Mouse (Mus musculus) kidney, embryonic 16.5 days (tissue): Measurements from ENCODE around the gene Gm49383. TPM values are rescaled to one million over a fixed set of nuclear protein-coding genes. Genes with fewer than 3 reads are reported as not detected.

ENCODE experiments used
- ATAC-seq: fragments of 200-750 bp; cut with Nextera tagmentation; 2 replicates; pipeline ENCODE4 v1.8.0; 2017; ENCODE audit warnings: moderate TSS enrichment; ENCODE audit not compliant: low FRiP score, low TSS enrichment
- H3K27ac ChIP-seq: fragments of 300-500 bp; sonication (generic); 2 replicates; pipeline ENCODE4 v1.5.1; 2014; ENCODE audit warnings: low read length
- H3K27me3 ChIP-seq: fragments of 300-500 bp; sonication (generic); 2 replicates; pipeline ENCODE4 v1.6.1; 2014; ENCODE audit warnings: low read length, control low read depth, mixed read lengths; ENCODE audit not compliant: insufficient read depth
- H3K36me3 ChIP-seq: fragments of 300-500 bp; sonication (generic); 2 replicates; pipeline ENCODE4 v1.6.1; 2014; ENCODE audit warnings: low read length, control low read depth, mixed read lengths; ENCODE audit not compliant: insufficient read depth
- H3K4me1 ChIP-seq: fragments of 300-500 bp; sonication (generic); 2 replicates; pipeline ENCODE4 v1.6.1; 2014; ENCODE audit warnings: low read length, control low read depth, mixed read lengths; ENCODE audit not compliant: insufficient read depth
- H3K4me2 ChIP-seq: fragments of 300-500 bp; sonication (generic); replicated peaks from 2 replicates; pipeline ENCODE4 v1.6.1; 2014; ENCODE audit warnings: low read depth, low read length
- H3K4me3 ChIP-seq: fragments of 300-500 bp; sonication (generic); 2 replicates; pipeline ENCODE4 v1.5.1; 2014; ENCODE audit warnings: mild to moderate bottlenecking, low read length
- H3K9ac ChIP-seq: fragments of 300-500 bp; sonication (generic); replicated peaks from 2 replicates; pipeline ENCODE4 v1.6.1; 2014; ENCODE audit warnings: low read length
- H3K9me3 ChIP-seq: fragments of 300-500 bp; sonication (generic); 2 replicates; pipeline ENCODE4 v1.6.1; 2016; ENCODE audit warnings: low read length, control low read depth
- WGBS: fragments of 180-500 bp; shearing (Covaris S2); extraction: QIAGEN DNeasy Blood & Tissue Kit; methylation state at CpG from one replicate; pipeline ENCODE4 v1.1.7; 2014; 5-methylcytosine and 5-hydroxymethylcytosine counted together
- polyA plus RNA-seq: library from polyadenylated mRNA; unstranded; fragments of >200 nt; fragmentation: Nextera tagmentation; extraction: Ambion mirVana; gene quantifications from 2 replicates; pipeline ENCODE4 v1.2.1, GENCODE M21; 2015

The Gm49383 gene
- polyA plus RNA-seq, 1 experiment from 2014 or later: 32.6 TPM

GRCm38 (mm10) chr12:69185371-69185770 lies 11.5 kb downstream of the Gm49383 start:
- H3K9ac ChIP-seq: peak overlapping the region; percentile 84
- no peak for ATAC-seq
- WGBS: 64% methylated on average over 7 of the region's 7 CpGs

GRCm38 (mm10) chr12:69184342-69185295 lies 12.3 kb downstream of the Gm49383 start:
- peak overlapping the region; percentile 84 for H3K9ac ChIP-seq
- H3K27me3 ChIP-seq: no peaks in the 10 kb centered on the region
- ATAC-seq: peak; percentile 59
- peak overlapping the region; percentile 86 for H3K4me3 ChIP-seq
- peaks cover 20% of the 10 kb centered on the region for H3K4me1 ChIP-seq
- WGBS: 2% methylated on average over 77 of the region's 86 CpGs
- peak overlapping the region; percentile 95 for H3K4me2 ChIP-seq
- H3K36me3 ChIP-seq: peaks cover 15% of the 10 kb centered on the region; the same call in 1 of the 2 replicates
- H3K9me3 ChIP-seq: no peaks in the 10 kb centered on the region
- peak overlapping the region; percentile 93 for H3K27ac ChIP-seq

More at GRCm38 (mm10) chr12:69185371-69185770, 11.5 kb downstream of the Gm49383 start:
- peak overlapping the region; percentile 86 for H3K4me3 ChIP-seq
- peaks cover 20% of the 10 kb centered on the region for H3K4me1 ChIP-seq
- H3K9me3 ChIP-seq: no peaks in the 10 kb centered on the region
- H3K36me3 ChIP-seq: peaks cover 22% of the 10 kb centered on the region
- H3K27me3 ChIP-seq: no peaks in the 10 kb centered on the region
- peak overlapping the region; percentile 95 for H3K4me2 ChIP-seq
- no peak overlapping the region for H3K27ac ChIP-seq

- Histone ChIP-seq H3K4me2 (peak within 1 kb of the TSS; percentile 95), H3K9me3 (no peaks in the 10 kb centered on the region), H3K9ac (peak within 1 kb of the TSS; percentile 91), H3K4me1 (peaks cover 20% of the 10 kb centered on the region), H3K4me3 (peak within 1 kb of the TSS; percentile 86), H3K36me3 (peaks cover 12% of the 10 kb centered on the region; the same call in 1 of the 2 replicates), H3K27ac (peak within 1 kb of the TSS; percentile 93), H3K27me3 (no peaks in the 10 kb centered on the region)
- 0% methylated on average over 83 of the region's 84 CpGs for WGBS
- ATAC-seq: peak; percentile 99
Measured at GRCm38 (mm10) chr12:69183583-69184308, 13.2 kb downstream of the Gm49383 start, which contains the start of the genes Rpl36al and Mgat2. Gene Rpl36al, minus strand, starts transcription at chr12:69184083. Gene Mgat2, plus strand, starts transcription at chr12:69184157.

GRCm38 (mm10) chr12:69181800-69182199 lies 15.1 kb downstream of the Gm49383 start:
- Histone ChIP-seq H3K4me1 (peaks cover 13% of the 10 kb centered on the region), H3K27me3 (no peaks in the 10 kb centered on the region), H3K4me3 (no peak overlapping the region), H3K4me2 (no peak overlapping the region), H3K9ac (no peak overlapping the region), H3K27ac (no peak overlapping the region), H3K9me3 (no peaks in the 10 kb centered on the region), H3K36me3 (peaks cover 17% of the 10 kb centered on the region; the same call in 1 of the 2 replicates)
- ATAC-seq: no peak
- 88% methylated on average over 4 of the region's 4 CpGs for WGBS

GRCm38 (mm10) chr12:69179371-69179770 lies 17.5 kb downstream of the Gm49383 start:
- peaks cover 22% of the 10 kb centered on the region; the same call in 1 of the 2 replicates for H3K36me3 ChIP-seq
- no peak overlapping the region for H3K27ac ChIP-seq
- H3K27me3 ChIP-seq: no peaks in the 10 kb centered on the region
- no peak overlapping the region for H3K4me2 ChIP-seq
- ATAC-seq: no peak
- WGBS: 70% methylated on average over 12 of the region's 12 CpGs
- H3K4me1 ChIP-seq: no peaks in the 10 kb centered on the region
- H3K4me3 ChIP-seq: no peak overlapping the region
- no peak overlapping the region for H3K9ac ChIP-seq
- H3K9me3 ChIP-seq: no peaks in the 10 kb centered on the region

GRCm38 (mm10) chr12:69177526-69177925 lies 19.4 kb downstream of the Gm49383 start:
- no peaks in the 10 kb centered on the region for H3K9me3 ChIP-seq
- H3K4me2 ChIP-seq: no peak overlapping the region
- no peak for ATAC-seq
- peaks cover 31% of the 10 kb centered on the region; the same call in 1 of the 2 replicates for H3K36me3 ChIP-seq
- H3K4me1 ChIP-seq: no peaks in the 10 kb centered on the region
- H3K27me3 ChIP-seq: no peaks in the 10 kb centered on the region
- no peak overlapping the region for H3K4me3 ChIP-seq
- no peak overlapping the region for H3K27ac ChIP-seq
- 85% methylated on average over 3 of the region's 3 CpGs for WGBS
- no peak overlapping the region for H3K9ac ChIP-seq

GRCm38 (mm10) chr12:69175975-69176374 lies 20.9 kb downstream of the Gm49383 start:
- 93% methylated on average over 3 of the region's 3 CpGs for WGBS
- no peak overlapping the region for H3K27ac ChIP-seq
- no peak overlapping the region for H3K4me3 ChIP-seq
- no peaks in the 10 kb centered on the region for H3K9me3 ChIP-seq
- no peak overlapping the region for H3K4me2 ChIP-seq
- H3K27me3 ChIP-seq: no peaks in the 10 kb centered on the region
- H3K9ac ChIP-seq: no peak overlapping the region
- H3K4me1 ChIP-seq: no peaks in the 10 kb centered on the region
- no peak for ATAC-seq
- H3K36me3 ChIP-seq: peaks cover 31% of the 10 kb centered on the region; the same call in 1 of the 2 replicates

- Histone ChIP-seq H3K4me2 (no peak overlapping the region), H3K27ac (no peak overlapping the region), H3K27me3 (no peaks in the 10 kb centered on the region), H3K9ac (no peak overlapping the region), H3K4me1 (peaks cover 10% of the 10 kb centered on the region; the same call in 1 of the 2 replicates), H3K4me3 (no peak overlapping the region), H3K36me3 (0 out of 2 replicates have a peak, but pooled peaks cover 21% of the 10 kb centered on the region), H3K9me3 (no peaks in the 10 kb centered on the region)
- ATAC-seq: no peak
- WGBS: 95% methylated on average over 2 of the region's 2 CpGs
Measured at GRCm38 (mm10) chr12:69171307-69171706, 25.6 kb downstream of the Gm49383 start.

GRCm38 (mm10) chr12:69168461-69169106 lies 28.3 kb downstream of the Gm49383 start, which contains the start of gene Lrr1:
Gene Lrr1, plus strand, starts transcription at chr12:69168814.
- Histone ChIP-seq H3K4me2 (peak within 1 kb of the TSS; percentile 81), H3K9ac (peak within 1 kb of the TSS; percentile 77), H3K9me3 (no peaks in the 10 kb centered on the region), H3K27ac (peak within 1 kb of the TSS; percentile 88), H3K4me1 (peaks cover 10% of the 10 kb centered on the region; the same call in 1 of the 2 replicates), H3K4me3 (peak within 1 kb of the TSS; percentile 71), H3K36me3 (0 out of 2 replicates have a peak, but pooled peaks cover 11% of the 10 kb centered on the region), H3K27me3 (no peaks in the 10 kb centered on the region)
- under 1% methylated on average over 40 of the region's 40 CpGs for WGBS
- peak; percentile 96 for ATAC-seq
